Mouse (Mus musculus) ES-E14 (cell line): ENCODE results near the gene Map3k14. TPM values are rescaled to one million over a fixed set of nuclear protein-coding genes. Genes with fewer than 3 reads are reported as not detected.

ENCODE experiments used
- DNase-seq: peaks from one replicate; pipeline ENCODE4 v3.0.0-alpha.2; 2013; ENCODE audit warnings: low read depth, low spot score
- H3K27ac ChIP-seq: 2 replicates; pipeline ENCODE4 v1.5.1; 2012; ENCODE audit warnings: low read depth, mild to moderate bottlenecking, low read length, moderate library complexity, mixed read lengths; ENCODE audit not compliant: poor library complexity, insufficient read depth, severe bottlenecking
- H3K36me3 ChIP-seq: 2 replicates; pipeline ENCODE4 v1.6.1; 2012; ENCODE audit warnings: mild to moderate bottlenecking, low read length, moderate library complexity, mixed read lengths; ENCODE audit not compliant: control insufficient read depth, poor library complexity, insufficient read depth, severe bottlenecking
- H3K4me1 ChIP-seq, 2 experiments: fragments of 150-350 bp in 1 of 2; sonication (generic) in 1 of 2; 2 replicates each; pipeline ENCODE4 v1.6.1; 2012; ENCODE audit warnings: low read length in 2 of 2, mild to moderate bottlenecking in 1 of 2, mixed read lengths in 1 of 2; ENCODE audit not compliant: control insufficient read depth in 2 of 2, insufficient read depth in 2 of 2, poor library complexity in 1 of 2
- H3K4me3 ChIP-seq, 2 experiments: fragments of 150-350 bp in 1 of 2; sonication (generic) in 1 of 2; 2 replicates each; pipeline ENCODE4 v1.5.1; 2012; ENCODE audit warnings: low read length in 2 of 2, low read depth in 1 of 2, mild to moderate bottlenecking in 1 of 2, mixed read lengths in 1 of 2; ENCODE audit not compliant: insufficient read depth in 1 of 2, poor library complexity in 1 of 2, severe bottlenecking in 1 of 2
- H3K9ac ChIP-seq: 2 replicates; pipeline ENCODE4 v1.6.1; 2012; ENCODE audit warnings: low read depth, mild to moderate bottlenecking, low read length, mixed read lengths; ENCODE audit not compliant: poor library complexity, insufficient read depth, severe bottlenecking
- H3K9me3 ChIP-seq: fragments of 150-350 bp; sonication (generic); 2 replicates; pipeline ENCODE4 v1.6.1; 2012; ENCODE audit warnings: low read depth, mild to moderate bottlenecking, low read length; ENCODE audit not compliant: control insufficient read depth, insufficient read depth
- CHD2 ChIP-seq: IDR thresholded peaks from 2 replicates; pipeline ENCODE4 v1.6.1; 2014; ENCODE audit warnings: mild to moderate bottlenecking, low read depth, low read length, inconsistent platforms
- HCFC1 ChIP-seq: IDR thresholded peaks from 2 replicates; pipeline ENCODE4 v1.6.1; 2012; ENCODE audit warnings: low read length, inconsistent platforms, borderline replicate concordance; ENCODE audit not compliant: insufficient read depth
- MAFK ChIP-seq: IDR thresholded peaks from 2 replicates; pipeline ENCODE4 v1.6.1; 2014; ENCODE audit warnings: mild to moderate bottlenecking, low read depth, low read length, inconsistent platforms; ENCODE audit not compliant: insufficient read depth
- ZC3H11A ChIP-seq: IDR thresholded peaks from 2 replicates; pipeline ENCODE4 v1.6.1; 2012; ENCODE audit warnings: low read depth, mild to moderate bottlenecking, inconsistent platforms, low read length, borderline replicate concordance
- ZNF384 ChIP-seq: IDR thresholded peaks from 2 replicates; pipeline ENCODE4 v1.6.1; 2012; ENCODE audit warnings: low read depth, low read length, inconsistent platforms
- in situ Hi-C, 2 experiments: fragments of 600-800 bp; cut with MboI; formaldehyde crosslinking; loops; one replicate each; pipeline ENCODE4 v1.15.1; 2025; ENCODE audit warnings: low sequenced_read_pairs in 2 of 2, inconsistent platforms in 1 of 2; ENCODE audit not compliant: unreplicated experiment in 2 of 2
- total RNA-seq: library from RNA; depleted of rRNA; stranded (reverse); fragments of 300-350 nt; gene quantifications from 2 replicates; pipeline ENCODE4 v1.2.3, GENCODE M21; 2012

Map3k14 gene
- total RNA-seq, 1 experiment, result 4.5 TPM

GRCm38 (mm10) chr11:103246081-103246730 lies 21.1 kb downstream of the Map3k14 start:
- DNase-seq, result no peak
- no peak overlapping the region for H3K4me3 ChIP-seq
- no peak overlapping the region for H3K27ac ChIP-seq
- no peaks in the 10 kb centered on the region; a peak in 1 of 4 replicates for H3K4me1 ChIP-seq
- no peak overlapping the region for H3K9ac ChIP-seq
- TF ChIP-seq ZC3H11A (no peak), ZNF384 (no peak), CHD2 (no peak), MAFK (no peak), HCFC1 (no peak)
- in situ Hi-C loops, result no loop called here
- H3K9me3 ChIP-seq, result no peaks in the 10 kb centered on the region
- no peaks in the 10 kb centered on the region for H3K36me3 ChIP-seq

GRCm38 (mm10) chr11:103244856-103245255 lies 22.4 kb downstream of the Map3k14 start:
- Histone ChIP-seq H3K36me3 (no peaks in the 10 kb centered on the region), H3K9me3 (no peaks in the 10 kb centered on the region), H3K4me3 (no peak overlapping the region), H3K9ac (no peak overlapping the region), H3K27ac (no peak overlapping the region), H3K4me1 (no peaks in the 10 kb centered on the region; a peak in 1 of 4 replicates)
- no peak for DNase-seq
- TF ChIP-seq MAFK (no peak), CHD2 (no peak), ZC3H11A (no peak), ZNF384 (no peak), HCFC1 (no peak)
- in situ Hi-C loops, result no loop called here

GRCm38 (mm10) chr11:103240740-103241139 lies 26.5 kb downstream of the Map3k14 start:
- H3K27ac ChIP-seq, result no peak overlapping the region
- peaks cover 2 to 5% of the 10 kb centered on the region in 2 experiments; a peak in 3 of 4 replicates for H3K4me1 ChIP-seq
- H3K9ac ChIP-seq, result no peak overlapping the region
- in situ Hi-C loops, result no loop called here
- H3K4me3 ChIP-seq, result no peak overlapping the region
- no peak for TF ChIP-seq HCFC1
- TF ChIP-seq MAFK, result no peak
- DNase-seq, result no peak
- H3K36me3 ChIP-seq, result no peaks in the 10 kb centered on the region
- no peaks in the 10 kb centered on the region for H3K9me3 ChIP-seq

- in situ Hi-C loops, result no loop called here
- no peak overlapping the region for H3K9ac ChIP-seq
- no peak overlapping the region for H3K4me3 ChIP-seq
- no peaks in the 10 kb centered on the region for H3K9me3 ChIP-seq
- no peak overlapping the region for H3K27ac ChIP-seq
- TF ChIP-seq ZNF384, result no peak
- TF ChIP-seq ZC3H11A, result no peak
- no peak for TF ChIP-seq MAFK
- TF ChIP-seq HCFC1, result no peak
- no peak for TF ChIP-seq CHD2
- H3K4me1 ChIP-seq, result peaks cover 2 to 5% of the 10 kb centered on the region in 2 experiments; a peak in 3 of 4 replicates
- H3K36me3 ChIP-seq, result no peaks in the 10 kb centered on the region
- DNase-seq, result no peak
Measured at GRCm38 (mm10) chr11:103237757-103238156, 29.5 kb downstream of the Map3k14 start.
